Mouse (Mus musculus) left cerebral cortex, postnatal 10 days (tissue): ENCODE data around the gene Arhgef12. TPM values are rescaled to one million over a fixed set of nuclear protein-coding genes. Genes with fewer than 3 reads are reported as not detected.
A peak's percentile ranks its signal among the peaks of the same experiment; 100 is the strongest.

ENCODE experiments used
- DNase-seq, 2 experiments: peaks; one replicate each; pipeline ENCODE4 v3.0.0; 2021 to 2022; ENCODE audit warnings: low spot score in 2 of 2, mixed read lengths in 1 of 2; ENCODE audit errors: extremely low spot score in 1 of 2
- intact Hi-C: fragments of 180-260 bp; cut with DNase I; formaldehyde crosslinking; loops from one replicate; pipeline ENCODE4 v1.15.1; 2025
- total RNA-seq, 2 experiments: library from RNA; stranded (reverse); gene quantifications; 2 replicates each; pipeline ENCODE4 v1.2.3; 2021

Arhgef12 gene
- total RNA-seq, 2 experiments from 2014 or later, result 150 to 165 TPM

DNA sequence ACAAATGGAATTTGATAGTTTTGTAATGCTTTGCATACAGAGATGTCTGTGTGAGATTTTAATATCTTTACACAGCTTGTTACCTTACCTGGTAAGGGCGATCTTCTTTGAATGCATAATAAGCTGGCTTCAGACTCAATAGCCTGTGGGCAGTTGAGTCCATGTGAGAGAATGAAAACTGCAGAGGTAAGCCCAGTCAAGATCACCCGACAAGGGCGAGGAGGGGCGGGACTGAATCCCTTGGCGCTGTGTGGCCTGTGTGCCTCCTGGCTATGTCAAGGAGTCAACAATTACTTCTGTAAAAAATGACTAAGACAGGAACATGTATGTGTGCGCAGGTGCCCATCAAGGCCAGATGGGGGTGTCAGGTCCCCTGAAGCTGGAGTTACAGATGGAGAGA is 144.5 kb downstream of the Arhgef12 start:
- intact Hi-C loops, result no loop called here

DNA sequence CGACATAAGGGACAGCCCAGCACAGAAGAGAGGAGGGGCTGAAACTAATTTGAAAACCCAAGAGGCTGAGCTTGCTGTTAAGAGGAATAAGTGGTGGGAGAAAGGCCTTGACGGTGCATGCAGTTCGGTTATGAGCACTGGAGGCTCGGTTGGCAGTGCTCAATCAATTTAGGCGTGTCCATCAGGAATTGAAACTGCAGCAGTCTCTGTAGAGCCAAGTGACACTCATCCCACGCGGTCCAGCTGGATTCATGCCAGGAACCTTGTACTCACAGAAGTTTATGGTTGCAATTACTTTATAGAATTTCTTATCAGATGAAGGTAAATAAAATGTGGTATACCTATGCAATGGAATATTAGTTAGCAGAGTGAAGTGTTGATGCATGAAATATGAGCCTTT is 148.6 kb downstream of the Arhgef12 start:
- DNase-seq, result no peak
- intact Hi-C loops, result no loop called here

More for the DNA sequence above, 144.5 kb downstream of the Arhgef12 start:
- DNase-seq, result no peak

DNA sequence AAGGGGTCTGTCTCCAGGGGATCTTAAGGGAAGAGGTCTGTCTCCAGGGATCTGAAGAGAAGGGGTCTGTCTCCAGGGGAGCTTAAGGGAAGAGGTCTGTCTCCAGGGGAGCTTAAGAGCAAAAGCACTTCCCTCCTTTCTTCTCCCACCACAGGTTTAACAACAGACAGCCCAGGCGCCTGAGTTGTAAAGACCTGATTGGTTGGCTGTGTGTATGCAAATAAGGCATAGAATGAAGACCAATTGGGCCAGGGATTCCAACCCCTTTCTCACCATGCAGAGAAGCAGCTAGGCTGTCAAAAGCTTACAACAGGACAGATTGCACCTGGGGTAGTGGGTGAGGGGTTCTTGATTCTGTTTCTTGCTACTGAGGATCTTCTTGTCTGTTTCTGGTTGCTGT is 158.7 kb downstream of the Arhgef12 start:
- intact Hi-C loops, result no loop called here
- no peak for DNase-seq

DNA sequence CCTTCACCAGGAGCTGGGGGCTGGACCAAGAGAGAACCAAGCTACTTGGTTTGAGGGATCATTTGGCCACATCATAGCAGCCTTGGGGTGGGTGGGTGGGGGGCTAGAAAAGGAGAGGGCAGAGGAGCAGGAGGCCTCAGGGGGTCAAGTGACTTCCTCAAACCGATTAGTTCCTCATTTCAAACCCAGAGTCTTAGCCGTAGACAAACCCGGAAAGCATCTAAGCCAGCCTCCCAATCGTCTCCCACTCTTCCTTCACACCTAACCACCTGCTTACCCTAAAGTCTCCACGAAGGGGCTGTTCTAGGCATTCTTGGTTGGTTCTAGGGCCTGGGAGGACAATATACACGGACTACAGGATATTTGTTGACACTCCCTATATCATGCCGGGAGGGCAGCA is 161.9 kb downstream of the Arhgef12 start:
- DNase-seq, result no peak
- intact Hi-C loops, result loop anchor here (2.0 kb wide), 3 partner anchors 152 to 394 kb away; no protein-coding TSS in a partner anchor

DNA sequence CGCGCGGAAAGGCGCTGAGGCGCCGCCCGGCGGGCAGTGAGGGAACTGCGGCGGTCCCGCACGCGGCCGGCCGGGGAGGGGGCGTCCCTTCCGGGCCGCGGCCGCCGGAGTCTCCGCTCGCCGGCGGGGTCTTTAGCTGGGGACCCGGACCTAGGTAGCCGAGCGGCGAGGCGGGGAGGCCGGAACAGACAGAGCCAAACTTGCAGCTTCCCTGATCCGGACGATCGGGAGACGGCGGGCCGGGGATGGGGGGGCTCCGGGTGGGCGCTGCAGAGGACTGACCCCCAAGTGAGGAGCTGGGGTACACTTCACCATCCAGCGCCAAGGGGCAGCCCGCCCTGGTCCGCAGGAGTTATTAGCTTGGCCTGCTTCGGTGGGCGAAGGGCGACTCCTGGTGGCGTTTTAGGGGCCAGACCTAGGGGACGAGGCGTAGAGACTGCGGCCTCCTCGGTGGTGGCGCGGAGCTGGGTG is 162.5 kb downstream of the Arhgef12 start:
- DNase-seq, result peak; percentile 86 to 91
- intact Hi-C loops, result loop anchor here (2.0 to 5.0 kb wide), 5 partner anchors 152 to 617 kb away; no protein-coding TSS in a partner anchor

DNA sequence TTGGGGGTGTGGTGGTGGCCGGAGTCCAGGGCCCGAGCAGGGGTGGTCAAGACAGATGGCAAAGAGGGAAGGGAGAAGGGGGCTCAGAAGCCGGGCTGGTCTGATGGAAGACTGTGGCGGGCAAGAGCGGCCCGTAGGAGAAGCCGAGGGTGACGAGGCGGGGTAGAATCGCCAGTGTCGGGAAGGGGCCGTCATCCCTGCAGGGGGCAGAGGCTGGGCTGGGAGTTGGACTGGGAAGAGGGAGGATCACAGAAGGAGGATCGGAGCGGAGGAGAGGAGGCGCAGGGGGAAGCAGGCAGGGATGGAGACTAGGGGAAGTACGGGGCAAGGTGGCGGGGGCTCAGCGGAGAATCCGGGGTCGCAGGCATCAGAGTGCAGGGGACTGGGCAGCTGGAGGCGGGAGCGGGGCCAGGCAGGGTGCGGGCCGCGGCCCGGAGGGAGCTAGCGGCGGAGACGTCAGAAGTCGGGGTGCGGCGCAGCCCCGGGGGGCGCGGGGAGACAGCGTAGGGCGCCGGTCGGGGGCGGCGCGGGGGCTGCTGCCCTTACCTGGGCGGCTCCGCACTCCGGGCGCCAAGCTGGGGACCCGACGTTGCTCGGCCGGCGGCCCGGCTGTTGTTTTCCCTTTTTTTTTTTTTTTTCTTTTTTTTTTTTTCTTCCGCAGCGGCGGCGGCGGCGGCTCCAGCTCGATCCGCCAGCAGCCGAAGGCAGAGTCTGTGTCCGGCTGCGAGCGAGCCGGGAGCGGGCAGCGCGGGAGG is 163.1 kb downstream of the Arhgef12 start, which contains the start of gene Grik4:
Grik4 (minus strand) TSS at position 713 of the 755 bp plus-strand sequence.
- peak in 1 of 2 experiments; percentile 78 for DNase-seq

DNA sequence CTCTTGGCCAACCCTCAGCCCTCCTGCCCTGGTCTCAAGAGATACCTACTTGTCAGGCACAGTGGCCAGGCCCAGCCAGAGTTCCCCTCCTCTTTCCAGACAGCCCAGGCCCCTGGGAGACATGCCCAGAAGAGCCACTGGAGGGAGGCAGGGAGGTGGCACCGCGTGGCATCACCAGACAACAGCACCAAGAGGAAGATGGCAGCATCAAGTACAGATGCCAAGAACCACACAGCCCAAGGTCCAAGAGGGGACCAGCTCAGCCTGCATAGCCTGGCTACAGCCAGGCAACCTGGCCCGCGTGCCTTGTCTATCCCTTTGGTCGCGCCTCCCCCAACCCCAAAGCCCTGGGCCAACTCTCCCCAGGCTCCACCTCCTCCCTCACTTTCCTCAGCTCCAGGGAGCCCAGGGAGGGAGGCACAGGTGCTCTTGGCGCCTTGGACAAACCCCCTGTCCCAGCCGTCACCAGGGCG is 163.9 kb downstream of the Arhgef12 start:
- peak; percentile 16 to 61 for DNase-seq
- intact Hi-C loops, result loop anchor here (5.0 kb wide), 2 partner anchors 556 to 616 kb away; no protein-coding TSS in a partner anchor

More for the DNA sequence above, 163.1 kb downstream of the Arhgef12 start, which contains the start of gene Grik4:
- intact Hi-C loops, result loop anchor here (2.0 to 5.0 kb wide), 5 partner anchors 151 to 617 kb away; no protein-coding TSS in a partner anchor

DNA sequence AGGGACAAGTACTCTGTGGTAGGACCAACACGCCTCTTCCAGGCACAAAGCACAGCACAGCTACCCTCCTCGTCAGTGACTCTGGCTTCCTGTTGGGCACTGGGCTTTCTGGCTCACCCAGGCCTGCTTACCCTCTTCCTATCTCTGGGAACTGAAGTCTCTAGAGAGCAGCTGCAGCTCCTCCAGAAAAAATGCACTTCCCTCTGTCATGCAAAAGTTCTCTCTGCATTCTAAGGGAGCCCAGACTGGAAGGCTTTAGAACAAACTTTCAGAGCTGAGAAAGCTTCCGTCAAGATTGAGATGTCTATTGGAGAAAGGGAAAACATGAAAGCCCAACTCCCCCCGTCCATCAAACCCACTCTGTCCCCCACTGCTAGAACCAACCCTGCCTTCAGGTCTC is 164.9 kb downstream of the Arhgef12 start:
- no peak for DNase-seq
- intact Hi-C loops, result loop anchor here (5.0 kb wide), 2 partner anchors 555 to 615 kb away; no protein-coding TSS in a partner anchor

DNA sequence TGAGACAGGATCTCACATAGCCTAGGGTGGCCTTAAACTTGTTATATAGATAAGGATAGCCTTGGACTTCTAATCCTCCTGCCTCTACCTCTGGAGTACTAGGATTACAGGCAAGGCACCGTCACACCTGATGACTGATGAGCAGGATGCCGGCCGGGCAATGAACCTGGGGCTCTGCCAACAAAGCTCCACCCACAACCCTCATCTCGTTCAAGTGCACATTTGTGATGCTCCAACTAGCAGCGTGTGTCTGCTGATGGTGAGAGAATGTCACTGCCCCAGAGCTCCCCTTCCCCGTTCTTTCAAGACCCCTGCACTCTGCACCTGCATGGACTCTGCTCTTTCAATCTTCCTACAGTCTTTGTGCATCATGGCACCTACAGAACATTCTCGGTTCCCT is 174.9 kb downstream of the Arhgef12 start:
- DNase-seq, result no peak
- intact Hi-C loops, result no loop called here

DNA sequence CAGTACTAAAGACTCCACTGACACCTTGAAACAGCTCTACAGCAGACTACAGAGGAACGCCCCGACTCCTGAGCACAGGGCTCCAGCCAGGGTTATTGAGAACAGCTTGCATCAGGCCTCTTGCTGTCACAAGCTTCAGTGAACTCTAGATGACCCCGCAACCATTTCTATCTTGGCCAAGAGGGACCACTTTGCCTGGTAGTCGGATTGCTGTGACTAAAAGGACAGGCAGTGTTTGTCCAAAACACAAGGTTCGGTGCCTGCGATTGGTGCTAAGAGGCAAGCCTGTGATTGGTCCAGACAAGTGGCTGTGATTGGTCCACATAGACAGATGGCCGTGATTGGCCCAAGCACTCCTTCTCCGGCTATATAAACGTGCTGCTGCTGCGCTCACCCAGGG is 179.5 kb downstream of the Arhgef12 start:
- intact Hi-C loops, result no loop called here
- no peak for DNase-seq

DNA sequence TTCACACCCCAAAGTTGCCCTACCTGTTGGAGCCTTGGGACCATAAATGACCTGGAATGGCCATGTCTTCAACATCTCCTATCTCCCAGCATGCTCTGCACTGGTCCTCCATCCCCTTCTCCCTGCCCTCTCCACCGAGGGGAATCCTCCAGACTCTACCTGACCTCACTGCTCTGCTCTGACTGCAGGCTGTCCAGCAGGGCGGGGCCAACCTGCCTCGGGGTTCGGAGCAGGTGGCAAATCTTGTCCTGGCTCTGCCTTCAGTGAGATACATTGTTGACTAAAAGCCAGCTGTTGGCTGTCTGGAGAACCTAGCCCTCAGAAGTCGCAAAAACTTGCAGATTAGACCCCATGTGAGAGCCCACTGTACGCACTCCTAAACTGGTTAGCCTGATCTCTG is 180.5 kb downstream of the Arhgef12 start:
- intact Hi-C loops, result no loop called here
- DNase-seq, result no peak

DNA sequence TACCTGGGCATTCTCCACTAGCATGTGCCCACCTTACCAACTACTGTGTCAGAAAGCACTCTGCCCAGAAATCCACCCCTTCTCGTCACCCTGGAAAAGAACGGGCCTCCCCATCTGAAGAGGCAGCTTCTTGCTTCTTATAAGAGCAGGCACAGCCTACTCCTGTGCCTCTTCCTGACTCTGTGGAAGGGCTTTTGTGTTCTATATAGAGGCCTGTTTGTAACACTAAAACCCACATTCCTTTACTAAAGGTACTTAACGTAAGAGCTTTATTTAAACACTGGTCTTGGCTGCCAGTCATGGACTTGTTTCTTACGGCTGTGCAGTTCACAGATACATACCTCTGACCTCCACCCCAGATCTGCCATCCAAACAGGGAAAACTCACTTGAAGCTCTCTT is 185.2 kb downstream of the Arhgef12 start:
- intact Hi-C loops, result no loop called here
- no peak for DNase-seq

DNA sequence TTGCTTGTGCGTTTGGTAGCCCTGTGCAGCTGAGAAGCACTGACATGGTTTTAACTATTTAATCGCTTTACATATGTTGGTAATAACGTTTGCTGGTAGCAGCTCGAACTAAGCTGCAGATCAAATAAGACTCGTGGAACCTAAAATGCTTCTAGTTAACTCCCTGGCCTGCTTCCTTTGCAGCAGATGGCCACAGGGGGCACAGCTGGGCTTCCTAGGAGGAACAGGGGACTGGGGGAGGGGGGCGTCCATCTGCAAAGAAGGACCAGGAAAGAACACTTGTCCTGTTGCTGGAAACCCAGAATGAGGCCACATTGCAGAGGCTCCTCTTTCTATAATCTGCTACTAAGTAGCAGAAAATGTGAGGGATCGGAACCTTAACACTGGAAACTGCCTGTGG is 186.8 kb downstream of the Arhgef12 start:
- DNase-seq, result peak in 1 of 2 experiments; percentile 67
- intact Hi-C loops, result no loop called here

DNA sequence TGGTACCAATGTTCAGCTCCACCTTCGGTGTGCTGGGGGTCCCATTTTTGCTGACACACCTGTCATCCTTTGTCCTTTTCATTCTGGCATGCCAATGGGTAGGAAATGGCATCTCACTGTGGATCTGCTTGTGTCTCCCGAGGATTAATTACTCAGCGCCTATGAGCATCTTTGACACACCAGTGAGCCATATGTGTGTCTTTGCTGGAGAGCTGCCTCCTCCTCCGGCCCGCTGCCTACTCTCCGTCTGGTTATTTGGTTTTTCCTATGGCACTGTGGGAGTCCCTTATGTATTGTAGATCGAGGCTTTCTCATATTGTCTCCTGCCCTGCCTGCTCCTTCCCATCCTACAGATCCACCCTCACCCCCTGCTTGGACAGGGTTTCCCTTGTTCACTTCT is 189.1 kb downstream of the Arhgef12 start:
- intact Hi-C loops, result no loop called here
- no peak for DNase-seq

Other genes starting within 250 kb of the Arhgef12 start
- 10 to 100 TPM; 13.4 to 14.5 TPM for gene Grik4, start 162.7 kb downstream of the Arhgef12 start, total RNA-seq
- gene Tmem136, start 9.3 kb upstream of the Arhgef12 start, total RNA-seq, result 10 to 100 TPM; 16.0 to 17.7 TPM
- gene Pou2f3, start 103.1 kb upstream of the Arhgef12 start, total RNA-seq, result not detected
- gene Oaf, start 132.7 kb upstream of the Arhgef12 start, total RNA-seq, result 1 to 10 TPM; 8.1 to 9.6 TPM
- under 1 TPM; 0.28 to 0.36 TPM for gene Trim29, start 203.6 kb upstream of the Arhgef12 start, total RNA-seq